Comparison of ENCODE assay signal across 13 mouse cellular contexts in genomic region chr6:38908401-38908800, GRCm38 (mm10).
"Had no signal": no experiment of that assay in that cellular context is flagged by ENCODE, and none has a peak within 500 bp of the region (broad histone marks: within the 10 kb centered on the region; RNA-seq: fewer than 3 reads in every experiment).

No protein-coding gene starts in this region.

- H3K27me3 ChIP-seq: intestine, embryonic 15.5 days; limb, embryonic 13.5 days had no signal

- H3K4me3 ChIP-seq: intestine, embryonic 15.5 days; limb, embryonic 10.5 days; limb, embryonic 13.5 days had no signal

- H3K27ac ChIP-seq: intestine, embryonic 15.5 days; limb, embryonic 10.5 days; limb, embryonic 13.5 days had no signal

- H3K9ac ChIP-seq: intestine, embryonic 15.5 days; limb, embryonic 13.5 days had no signal

- H3K9me3 ChIP-seq: intestine, embryonic 15.5 days; limb, embryonic 10.5 days; limb, embryonic 13.5 days had no signal

- H3K4me2 ChIP-seq: intestine, embryonic 15.5 days; limb, embryonic 13.5 days; midbrain, embryonic 11.5 days had no signal

- DNase-seq: kidney, adult 11 months; kidney, postnatal 10 days; layer of hippocampus, adult 9-11 months; lung, adult 2 months; lung, postnatal 14 days; lung, postnatal 4 days; midbrain, embryonic 14.5 days; thymus, adult 18-20 months; thymus, postnatal 36 days had no signal

- H3K4me1 ChIP-seq: limb, embryonic 10.5 days had no signal

- H3K36me3 ChIP-seq: intestine, embryonic 15.5 days; limb, embryonic 10.5 days; limb, embryonic 13.5 days had no signal

- ATAC-seq: intestine, embryonic 15.5 days had no signal
